16 mouse cellular contexts compared by ENCODE assay signal in the genomic region with DNA sequence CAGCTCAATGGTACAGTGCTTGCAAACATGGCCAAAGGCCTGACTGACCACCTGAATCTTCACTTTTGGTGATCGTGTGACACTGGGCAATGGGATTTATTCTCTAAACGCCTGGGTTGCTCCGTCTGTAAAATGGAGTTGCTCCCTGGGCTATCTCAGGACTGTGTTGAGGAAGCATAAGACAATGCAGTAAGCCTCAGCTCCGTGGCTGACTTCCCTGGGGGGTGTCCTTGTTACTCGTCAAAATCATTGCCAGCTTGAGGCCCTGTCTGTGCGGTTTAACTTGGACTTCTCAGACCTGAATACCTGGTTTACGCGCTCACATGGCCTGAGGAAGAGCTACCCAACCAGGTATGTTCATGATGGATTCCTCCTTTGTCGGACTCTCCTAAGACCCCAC.
DNase-seq lines count a peak whose midpoint lies in the region; ATAC-seq lines count a peak whose summit lies in the region.
"Had no signal": no experiment of that assay in that cellular context is flagged by ENCODE, and none has a peak within 500 bp of the region (broad histone marks: within the 10 kb centered on the region; RNA-seq: fewer than 3 reads in every experiment).

No protein-coding gene starts in this region.

- DNase-seq in heart, postnatal 14 days = no peak
- no peak for DNase-seq in adrenal gland, adult 18-20 months (ENCODE audit: low spot score in 2 of 2)
- no peak for DNase-seq in kidney, adult 18-20 months
- DNase-seq: adrenal gland, postnatal 10 days; heart, postnatal 10 days; kidney, adult 2 months; lung, postnatal 4 days; right cerebral cortex, adult 18-20 months; thymus, adult 2 months had no signal

- ATAC-seq in heart, embryonic 15.5 days (replicated peaks; ENCODE audit: insufficient number of reproducible peaks, insufficient read depth, low FRiP score, low read depth) = no peak
- ATAC-seq in forebrain, embryonic 12.5 days (ENCODE audit: low FRiP score) = no peak
- no peak for ATAC-seq in forebrain, embryonic 15.5 days (replicated peaks)
- ATAC-seq in midbrain, embryonic 12.5 days (ENCODE audit: low FRiP score, low read depth) = no peak
- ATAC-seq in erythroblast, adult 5-6 weeks (replicated peaks; ENCODE audit: low FRiP score, poor library complexity, severe bottlenecking) = no peak

- no peaks in the 10 kb centered on the region; the same call in 1 of the 2 replicates for H3K27me3 ChIP-seq in heart, embryonic 15.5 days
- no peaks in the 10 kb centered on the region for H3K27me3 ChIP-seq in forebrain, embryonic 12.5 days
- no peaks in the 10 kb centered on the region for H3K27me3 ChIP-seq in forebrain, embryonic 15.5 days
- no peaks in the 10 kb centered on the region for H3K27me3 ChIP-seq in midbrain, embryonic 12.5 days
- H3K27me3 ChIP-seq: Patski had no signal

- 86% methylated on average over 9 of the region's 9 CpGs for WGBS in heart, embryonic 15.5 days
- WGBS in forebrain, embryonic 12.5 days = 87% methylated on average over 9 of the region's 9 CpGs
- 86% methylated on average over 9 of the region's 9 CpGs for WGBS in forebrain, embryonic 15.5 days
- WGBS in midbrain, embryonic 12.5 days = 87% methylated on average over 9 of the region's 9 CpGs

- H3K4me3 ChIP-seq in heart, embryonic 15.5 days = no peak overlapping the region
- no peak overlapping the region for H3K4me3 ChIP-seq in forebrain, embryonic 12.5 days (replicated peaks)
- no peak overlapping the region; the same call in 1 of the 2 replicates for H3K4me3 ChIP-seq in forebrain, embryonic 15.5 days
- H3K4me3 ChIP-seq in midbrain, embryonic 12.5 days = no peak overlapping the region

- no peaks in the 10 kb centered on the region for H3K36me3 ChIP-seq in heart, embryonic 15.5 days
- H3K36me3 ChIP-seq in forebrain, embryonic 12.5 days (replicated peaks) = no peaks in the 10 kb centered on the region
- no peaks in the 10 kb centered on the region for H3K36me3 ChIP-seq in forebrain, embryonic 15.5 days
- H3K36me3 ChIP-seq in midbrain, embryonic 12.5 days = no peaks in the 10 kb centered on the region
- H3K36me3 ChIP-seq: liver, embryonic 15.5 days had no signal

- 0 out of 2 replicates have a peak overlapping the region, but pooled peaks have one; percentile 90 for H3K27ac ChIP-seq in heart, embryonic 15.5 days
- peak overlapping the region; percentile 19; the same call in 1 of the 2 replicates for H3K27ac ChIP-seq in forebrain, embryonic 12.5 days
- H3K27ac ChIP-seq in forebrain, embryonic 15.5 days (replicated peaks) = peak overlapping the region; percentile 95; the same call in 1 of the 2 replicates
- H3K27ac ChIP-seq in midbrain, embryonic 12.5 days (replicated peaks) = peak overlapping the region; percentile 95; the same call in 1 of the 2 replicates
- H3K27ac ChIP-seq: liver, embryonic 15.5 days had no signal

- H3K9ac ChIP-seq in heart, embryonic 15.5 days = no peak overlapping the region
- no peak overlapping the region for H3K9ac ChIP-seq in forebrain, embryonic 12.5 days
- no peak overlapping the region for H3K9ac ChIP-seq in forebrain, embryonic 15.5 days (replicated peaks)
- H3K9ac ChIP-seq in midbrain, embryonic 12.5 days (replicated peaks) = no peak overlapping the region

- no peaks in the 10 kb centered on the region for H3K9me3 ChIP-seq in heart, embryonic 15.5 days (replicated peaks)
- H3K9me3 ChIP-seq in forebrain, embryonic 12.5 days = no peaks in the 10 kb centered on the region
- no peaks in the 10 kb centered on the region for H3K9me3 ChIP-seq in forebrain, embryonic 15.5 days
- no peaks in the 10 kb centered on the region for H3K9me3 ChIP-seq in midbrain, embryonic 12.5 days
- H3K9me3 ChIP-seq: liver, embryonic 15.5 days had no signal

- H3K4me2 ChIP-seq in heart, embryonic 15.5 days = no peak overlapping the region
- H3K4me2 ChIP-seq in forebrain, embryonic 12.5 days = peak overlapping the region; percentile 70; the same call in 1 of the 2 replicates
- peak overlapping the region; percentile 66; the same call in 1 of the 2 replicates for H3K4me2 ChIP-seq in forebrain, embryonic 15.5 days (replicated peaks)
- no peak overlapping the region for H3K4me2 ChIP-seq in midbrain, embryonic 12.5 days (replicated peaks)

- intact Hi-C loops in heart, postnatal 14 days (cut with DNase I) = loop anchor here (2.0 to 5.0 kb wide), 3 partner anchors 62 to 145 kb away; partner anchors contain the start of gene Zfp706

- H3K4me1 ChIP-seq in heart, embryonic 15.5 days (replicated peaks) = peaks cover 19% of the 10 kb centered on the region
- H3K4me1 ChIP-seq in forebrain, embryonic 12.5 days = peaks cover 34% of the 10 kb centered on the region
- peaks cover 42% of the 10 kb centered on the region for H3K4me1 ChIP-seq in forebrain, embryonic 15.5 days
- H3K4me1 ChIP-seq in midbrain, embryonic 12.5 days = peaks cover 30% of the 10 kb centered on the region

Comparison
In these comparisons a context has a peak if more than half of its experiments do, and no peak if none do; other contexts are left out.
1. H3K27ac ChIP-seq: peak in every context shown above with its lines; median percentile 95 in forebrain, embryonic 15.5 days; 95 in midbrain, embryonic 12.5 days; 90 in heart, embryonic 15.5 days; 19 in forebrain, embryonic 12.5 days.
2. H3K4me2 ChIP-seq: peak in forebrain, embryonic 12.5 days (single experiment) and forebrain, embryonic 15.5 days (single experiment); none in heart, embryonic 15.5 days (single experiment) and midbrain, embryonic 12.5 days (single experiment).